Mouse (Mus musculus) gastrocnemius, postnatal 25 days (tissue): ENCODE measurements at regions not wholly inside any gene's neighbourhood (a gene's known extent, or its start where the extent isn't known, plus 50 kb on each side); places are given as distances from the start of the nearest gene placed in this dataset.

Source experiments
- DNase-seq: peaks from one replicate; pipeline ENCODE4 v3.0.0; 2022

GRCm38 (mm10) chr3:58311104-58311685 lies 103.3 kb upstream of the Tsc22d2 start:
- DNase-seq: no peak

- no peak for DNase-seq
These were observed 101.9 kb upstream of the Tsc22d2 start for GRCm38 (mm10) chr3:58312623-58313022.

DNA sequence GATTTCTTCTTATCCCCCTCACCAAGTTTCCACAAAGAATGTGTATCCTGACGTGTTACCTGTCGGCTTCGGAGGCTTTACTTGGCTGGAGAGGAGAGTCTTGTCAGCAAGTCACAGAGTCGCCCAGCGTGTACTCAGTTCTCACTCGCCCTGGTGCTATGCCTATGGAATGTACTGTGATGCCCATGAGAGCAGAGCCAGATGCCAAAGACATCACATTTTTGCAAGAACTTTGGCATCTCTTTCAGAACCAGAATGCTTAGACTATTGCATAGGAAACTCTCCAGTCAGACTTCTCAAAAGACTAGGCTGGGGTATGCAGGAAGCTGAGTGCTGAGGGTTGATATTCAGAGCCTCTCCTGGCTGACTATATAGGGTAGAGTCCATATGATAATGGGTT lies 99.3 kb upstream of the Tsc22d2 start:
- no peak for DNase-seq

GRCm38 (mm10) chr3:58317240-58317639 lies 97.3 kb upstream of the Tsc22d2 start:
- DNase-seq: no peak

DNA sequence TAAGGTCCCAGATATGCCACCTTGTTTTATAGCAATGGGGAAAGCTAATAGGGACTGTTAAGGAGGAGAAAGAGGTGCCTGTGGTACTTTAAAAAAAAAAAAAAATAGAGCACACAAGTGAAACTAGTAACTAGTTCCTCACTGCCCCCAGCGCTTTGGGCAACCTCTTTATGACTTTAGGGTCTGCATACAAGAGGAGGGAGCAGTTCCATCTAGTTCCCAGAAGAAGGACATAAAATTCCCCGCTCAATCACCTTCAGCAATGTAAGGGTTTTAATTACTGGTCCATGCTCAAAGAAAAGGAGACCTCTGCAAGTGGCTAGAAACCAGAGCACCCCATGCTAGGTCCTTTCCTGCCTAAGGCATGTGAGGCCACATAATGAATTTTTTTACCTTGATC lies 95.8 kb upstream of the Tsc22d2 start:
- DNase-seq: no peak

GRCm38 (mm10) chr3:58319463-58319862 lies 95.1 kb upstream of the Tsc22d2 start:
- DNase-seq: no peak

DNA sequence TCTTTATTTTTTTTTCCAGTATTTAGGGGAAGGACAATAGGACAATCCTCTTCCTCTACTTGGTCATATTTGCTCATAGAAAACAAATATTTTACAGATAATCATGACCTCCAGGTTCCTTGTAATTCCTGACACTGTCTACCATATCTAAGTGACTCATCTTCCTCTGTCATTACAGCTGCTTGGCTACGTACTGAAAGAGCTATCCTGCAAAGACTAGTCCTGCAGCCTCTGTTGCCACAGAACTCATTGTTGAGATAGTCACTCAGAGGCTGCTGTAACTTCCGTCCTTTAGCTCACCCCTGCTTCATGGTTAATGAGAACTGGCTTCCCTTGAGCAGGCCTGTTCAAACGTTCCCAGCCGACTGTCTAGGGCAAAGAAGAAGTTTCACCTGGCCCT lies 93.7 kb upstream of the Tsc22d2 start:
- DNase-seq: no peak

DNA sequence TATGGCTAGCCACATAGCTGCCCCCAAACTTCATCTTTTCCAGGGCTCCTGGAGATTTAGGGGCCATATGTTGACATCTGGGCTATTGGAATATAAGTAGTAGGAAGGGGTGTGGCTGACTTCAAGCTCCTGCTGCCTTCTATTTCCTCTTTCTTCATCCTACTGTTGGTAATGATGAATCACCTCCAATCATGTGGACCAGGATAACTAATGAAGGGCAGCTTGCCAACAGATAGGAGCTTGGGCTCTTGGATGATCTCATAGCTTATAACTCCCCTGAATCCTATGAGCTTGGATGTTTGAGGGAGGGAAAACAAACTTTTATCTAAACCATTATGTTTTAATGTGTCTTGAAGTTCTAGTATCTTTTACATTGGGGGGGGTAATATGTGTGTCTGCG lies 92.2 kb upstream of the Tsc22d2 start:
- DNase-seq: no peak

DNA sequence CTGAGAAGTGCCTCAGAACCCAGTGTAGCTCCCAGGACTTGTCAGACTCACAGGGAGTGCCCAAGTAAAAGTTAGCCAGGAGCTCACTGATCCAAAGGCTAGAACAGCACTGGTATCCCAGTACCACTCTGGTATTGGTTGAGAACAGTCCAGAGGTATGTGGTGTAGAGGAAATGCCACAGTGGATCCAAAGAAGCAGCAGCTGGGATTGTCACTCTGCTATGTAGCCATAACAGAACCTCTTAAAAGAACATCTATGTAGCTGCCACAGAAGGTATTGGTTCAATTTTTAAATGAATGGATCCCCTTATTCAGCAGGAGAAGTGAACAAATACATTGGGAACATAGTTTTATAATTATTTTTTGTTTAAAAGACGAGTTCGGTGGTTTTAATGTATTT lies 86.8 kb upstream of the Tsc22d2 start:
- DNase-seq: no peak

DNA sequence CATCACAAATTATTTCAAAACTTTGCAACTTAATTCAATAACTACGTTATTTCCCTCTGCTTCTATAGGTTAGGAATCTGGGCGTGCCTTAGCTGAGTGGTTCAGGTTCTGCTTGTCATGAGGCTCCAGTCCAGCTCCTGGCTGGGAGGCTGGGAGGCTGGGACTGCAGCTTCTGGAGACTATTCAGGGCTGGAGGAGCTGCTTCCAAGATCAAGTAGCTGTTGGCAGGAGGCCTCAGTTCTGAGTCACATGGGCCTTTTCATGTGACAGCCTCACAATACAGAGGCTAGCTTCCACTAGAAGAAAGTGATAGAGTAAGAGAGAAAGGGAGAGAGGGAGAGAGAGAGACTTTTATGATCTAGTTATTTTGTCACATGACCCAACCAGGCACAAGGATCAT lies 84.3 kb upstream of the Tsc22d2 start:
- peak; percentile 69 for DNase-seq

GRCm38 (mm10) chr3:58333997-58334396 lies 80.5 kb upstream of the Tsc22d2 start:
- DNase-seq: no peak

GRCm38 (mm10) chr3:58335277-58335676 lies 79.2 kb upstream of the Tsc22d2 start:
- no peak for DNase-seq

DNA sequence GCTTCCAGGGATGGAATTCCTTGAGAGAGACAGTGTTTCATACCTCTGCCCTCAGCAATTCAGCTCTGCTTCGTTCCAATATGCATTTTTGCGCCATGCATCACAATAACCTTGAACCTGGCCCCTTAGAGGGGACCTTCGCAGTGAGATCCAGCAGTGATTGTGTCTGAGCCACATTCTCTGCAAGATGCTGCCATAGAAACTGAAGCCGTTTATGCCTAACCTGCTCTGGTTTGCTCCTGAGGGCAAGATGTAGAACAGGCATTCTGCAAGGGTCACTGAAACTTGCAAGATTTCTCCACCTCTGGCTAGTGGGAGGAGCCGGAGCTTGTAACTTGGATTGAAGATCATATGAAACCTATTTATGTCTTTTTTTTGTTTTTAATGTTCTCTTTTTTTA lies 78.4 kb upstream of the Tsc22d2 start:
- DNase-seq: no peak

DNA sequence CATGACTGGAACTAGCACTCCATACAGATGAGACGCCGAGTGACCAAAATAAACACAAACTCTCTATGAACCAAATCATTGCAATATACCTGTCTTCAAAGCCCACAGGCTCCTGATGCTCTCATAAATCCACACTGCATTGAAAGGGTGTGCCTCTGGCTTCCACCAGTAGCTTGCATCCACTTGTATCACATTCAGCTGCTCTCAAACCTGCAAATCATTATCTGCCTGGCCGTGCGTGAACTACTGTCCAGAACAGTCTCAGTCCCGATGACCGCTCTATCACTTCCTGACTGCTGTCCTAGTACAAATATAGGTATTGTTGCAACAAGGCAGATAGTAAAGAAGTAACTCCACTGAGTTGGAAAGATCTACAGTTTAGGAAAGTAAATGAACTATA lies 77.9 kb upstream of the Tsc22d2 start:
- DNase-seq: no peak

DNA sequence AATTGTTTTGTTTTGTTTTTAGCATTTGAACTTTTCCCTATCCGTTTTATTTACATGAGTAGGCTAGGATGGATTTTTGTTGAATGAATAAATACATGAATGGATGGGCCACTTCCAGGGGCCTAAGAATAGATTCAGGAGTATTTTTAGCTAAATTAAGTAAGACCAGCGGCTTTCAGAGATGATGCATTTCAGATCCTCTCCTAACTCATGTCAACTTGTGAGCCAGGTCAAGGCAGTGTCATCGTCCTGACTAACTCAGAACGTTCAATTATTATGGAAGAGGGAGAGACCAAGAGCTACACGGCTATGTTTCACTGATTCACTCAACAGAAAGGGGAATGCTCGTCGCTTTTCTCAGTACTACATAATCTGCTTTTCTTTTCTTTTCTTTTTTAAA lies 75.5 kb upstream of the Tsc22d2 start:
- no peak for DNase-seq

DNA sequence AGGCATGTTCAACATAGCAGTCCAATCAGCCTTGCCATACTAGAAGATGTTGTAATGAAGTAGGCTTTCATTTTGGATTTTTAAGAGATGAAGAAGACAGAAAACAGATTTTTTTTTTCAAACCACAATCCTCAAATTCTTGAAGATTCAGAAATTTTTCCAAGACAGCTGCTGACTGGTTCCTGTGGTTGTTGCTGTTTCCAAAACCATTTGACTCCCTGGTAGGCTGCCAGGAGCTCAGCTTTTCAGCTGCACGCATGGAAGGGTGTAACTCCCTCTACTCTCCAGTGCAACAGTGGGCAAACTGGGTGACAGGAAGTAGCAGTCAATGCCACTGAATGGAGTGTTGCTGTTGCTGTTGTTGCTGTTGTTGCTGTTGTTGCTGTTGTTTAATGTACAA lies 72.4 kb upstream of the Tsc22d2 start:
- no peak for DNase-seq

- DNase-seq: no peak
These were observed 52.0 kb upstream of the Tsc22d2 start for GRCm38 (mm10) chr3:58362563-58362962.

- DNase-seq: no peak
These were observed 50.0 kb upstream of the Tsc22d2 start for GRCm38 (mm10) chr3:58364526-58364925.
